Mouse (Mus musculus) E14TG2a.4 (cell line): ENCODE measurements at regions not wholly inside any gene's neighbourhood (a gene's known extent, or its start where the extent isn't known, plus 50 kb on each side); places are given as distances from the start of the nearest gene placed in this dataset.

Experiments used
- CTCF ChIP-seq: conservative IDR thresholded peaks from 2 replicates; pipeline ENCODE4 v1.5.1; 2014; ENCODE audit warnings: low read length
- NANOG ChIP-seq: IDR thresholded peaks from 2 replicates; pipeline ENCODE4 v1.6.1; 2014; ENCODE audit warnings: borderline replicate concordance, low read length, mixed read lengths
- POU5F1 ChIP-seq: IDR thresholded peaks from 2 replicates; pipeline ENCODE4 v1.6.1; 2014; ENCODE audit warnings: low read length, borderline replicate concordance

- TF ChIP-seq CTCF: no peak
- no peak for TF ChIP-seq POU5F1
- no peak for TF ChIP-seq NANOG
Observed at GRCm38 (mm10) chr10:9534552-9534951, 140.5 kb downstream of the Samd5 start.
